ENCODE assay signal across 8 mouse cellular contexts in the genomic region with DNA sequence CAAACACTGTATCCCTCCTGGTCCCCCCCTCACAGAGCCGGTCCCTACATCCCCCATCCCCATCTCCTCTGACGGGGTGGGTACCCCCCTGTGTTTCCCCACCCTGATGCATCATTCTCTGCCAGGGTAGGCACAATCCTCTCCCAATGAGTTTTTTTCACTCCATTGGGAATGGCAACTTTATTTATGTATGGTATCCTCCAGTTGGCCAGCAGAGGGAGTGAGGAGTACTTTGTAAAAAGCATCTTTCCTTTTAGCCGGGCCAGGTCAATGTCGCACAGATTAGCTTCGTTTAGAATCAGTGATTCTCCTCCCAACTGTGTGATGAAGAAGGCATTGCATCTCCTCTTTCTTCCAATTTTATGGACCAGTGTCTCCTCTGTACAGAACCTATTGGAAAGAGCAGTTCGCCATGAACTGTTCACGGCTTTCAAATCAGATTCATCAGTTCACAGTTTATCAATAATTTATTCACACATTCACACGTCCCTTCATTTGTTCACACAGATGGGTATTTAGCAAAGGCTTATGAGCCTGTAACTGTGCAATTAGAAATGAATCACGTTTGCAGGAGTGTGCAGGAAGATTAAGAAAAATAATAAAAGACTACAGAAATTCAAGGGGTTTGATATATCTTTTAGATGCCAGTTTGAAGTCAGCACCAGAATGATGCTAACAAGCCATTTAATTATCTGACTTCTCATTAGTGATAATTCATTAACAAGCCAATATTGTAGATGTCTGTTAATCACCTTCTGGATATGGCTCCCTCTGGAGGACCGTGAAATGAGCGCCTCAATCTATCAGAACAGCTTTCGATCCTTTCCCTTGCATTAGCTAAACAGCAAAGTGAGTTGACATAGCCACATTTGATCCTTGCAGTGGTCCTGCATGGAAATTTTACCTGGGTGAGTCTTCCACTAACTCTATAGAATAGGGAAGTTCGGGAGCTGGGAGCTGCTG.
DNase-seq lines count a peak whose midpoint lies in the region; ATAC-seq and TF ChIP-seq lines count a peak whose summit lies in the region.

No protein-coding gene starts in this region.

- no peak for TF ChIP-seq EP300 in lung, postnatal 0 days (IDR thresholded peaks at IDR 0.05)

- no peak for ATAC-seq in lung, postnatal 0 days
- ATAC-seq in kidney, postnatal 0 days (replicated peaks; ENCODE audit: low FRiP score, low read depth), result no peak
- ATAC-seq in limb, embryonic 11.5 days (ENCODE audit: insufficient number of reproducible peaks, low FRiP score, low TSS enrichment, low read depth), result no peak
- no peak for ATAC-seq in inflammation-experienced regulatory T-cells, adult 6 months

- H3K36me3 ChIP-seq in lung, postnatal 0 days (ENCODE audit: insufficient read depth, low read length), result no peaks in the 10 kb centered on the region
- H3K36me3 ChIP-seq in kidney, postnatal 0 days (ENCODE audit: insufficient read depth, low read length), result no peaks in the 10 kb centered on the region
- no peaks in the 10 kb centered on the region for H3K36me3 ChIP-seq in limb, embryonic 11.5 days (ENCODE audit: control insufficient read depth, insufficient read depth, low read length)

- no peaks in the 10 kb centered on the region for H3K9me3 ChIP-seq in lung, postnatal 0 days (ENCODE audit: low read length)
- no peaks in the 10 kb centered on the region for H3K9me3 ChIP-seq in kidney, postnatal 0 days (replicated peaks; ENCODE audit: low read length)
- no peaks in the 10 kb centered on the region for H3K9me3 ChIP-seq in limb, embryonic 11.5 days (ENCODE audit: control insufficient read depth, low read length)

- H3K9ac ChIP-seq in lung, postnatal 0 days (replicated peaks; ENCODE audit: low read depth), result no peak overlapping the region
- H3K9ac ChIP-seq in kidney, postnatal 0 days (ENCODE audit: low read depth, low read length), result no peak overlapping the region
- H3K9ac ChIP-seq in limb, embryonic 11.5 days (ENCODE audit: low read length), result no peak overlapping the region

- H3K4me2 ChIP-seq in lung, postnatal 0 days (replicated peaks; ENCODE audit: low read depth, low read length), result no peak overlapping the region
- no peak overlapping the region for H3K4me2 ChIP-seq in kidney, postnatal 0 days (ENCODE audit: low read length)
- no peak overlapping the region for H3K4me2 ChIP-seq in limb, embryonic 11.5 days (ENCODE audit: low read depth, severe bottlenecking)

- WGBS in lung, postnatal 0 days, result 57% methylated on average over 13 of the region's 13 CpGs
- WGBS in kidney, postnatal 0 days, result 62% methylated on average over 13 of the region's 13 CpGs
- 63% methylated on average over 13 of the region's 13 CpGs for WGBS in limb, embryonic 11.5 days

- peak; percentile 11 for DNase-seq in lung, postnatal 0 days (ENCODE audit: low spot score)
- DNase-seq in lung, postnatal 25 days (ENCODE audit: low spot score), result no peak
- peak; percentile 11 for DNase-seq in embryo, embryonic 11.5 days (ENCODE audit: low read depth, low spot score)
- DNase-seq in kidney, postnatal 0 days (ENCODE audit: low spot score), result peak; percentile 61
- DNase-seq in limb, embryonic 11.5 days (ENCODE audit: low spot score), result peak; percentile 29
- peak; percentile 26 for DNase-seq in right cerebral cortex, postnatal 4 days
- no peak for DNase-seq in spleen, postnatal 14 days (ENCODE audit: low spot score in 2 of 2)

- H3K4me1 ChIP-seq in lung, postnatal 0 days (ENCODE audit: insufficient read depth, low read depth, low read length), result no peaks in the 10 kb centered on the region
- H3K4me1 ChIP-seq in kidney, postnatal 0 days (replicated peaks; ENCODE audit: insufficient read depth, low read length), result no peaks in the 10 kb centered on the region
- no peaks in the 10 kb centered on the region for H3K4me1 ChIP-seq in limb, embryonic 11.5 days (ENCODE audit: control insufficient read depth, insufficient read depth, low read length)

- H3K4me3 ChIP-seq in lung, postnatal 0 days (ENCODE audit: low read depth, low read length), result no peak overlapping the region
- H3K4me3 ChIP-seq in kidney, postnatal 0 days (replicated peaks; ENCODE audit: low read depth, low read length), result no peak overlapping the region
- no peak overlapping the region for H3K4me3 ChIP-seq in limb, embryonic 11.5 days (ENCODE audit: low read depth, low read length)

- peak; percentile 64 for TF ChIP-seq CTCF in lung, postnatal 0 days (IDR thresholded peaks at IDR 0.05)
- TF ChIP-seq CTCF in kidney, postnatal 0 days (IDR thresholded peaks at IDR 0.05; ENCODE audit: low read depth), result peak; percentile 76

- H3K27me3 ChIP-seq in lung, postnatal 0 days (replicated peaks; ENCODE audit: insufficient read depth, low read length), result no peaks in the 10 kb centered on the region
- H3K27me3 ChIP-seq in kidney, postnatal 0 days (ENCODE audit: insufficient read depth, low read length), result no peaks in the 10 kb centered on the region
- H3K27me3 ChIP-seq in limb, embryonic 11.5 days (ENCODE audit: control insufficient read depth, insufficient read depth, low read length), result no peaks in the 10 kb centered on the region

- H3K27ac ChIP-seq in lung, postnatal 0 days (ENCODE audit: low read length), result no peak overlapping the region
- no peak overlapping the region for H3K27ac ChIP-seq in kidney, postnatal 0 days
- H3K27ac ChIP-seq in limb, embryonic 11.5 days (replicated peaks; ENCODE audit: low read depth, low read length), result no peak overlapping the region

Comparison
In these comparisons a context has a peak if more than half of its experiments do, and no peak if none do; other contexts are left out.
1. DNase-seq: peak in lung, postnatal 0 days (single experiment), embryo, embryonic 11.5 days (single experiment), kidney, postnatal 0 days (single experiment), limb, embryonic 11.5 days (single experiment) and right cerebral cortex, postnatal 4 days (single experiment); none in lung, postnatal 25 days (single experiment) and spleen, postnatal 14 days (0 of 2).